Mouse (Mus musculus) neural tube, embryonic 12.5 days (tissue): ENCODE results near the gene Gm20388. TPM values are rescaled to one million over a fixed set of nuclear protein-coding genes. Genes with fewer than 3 reads are reported as not detected.

Source experiments
- ATAC-seq: fragments of 200-750 bp; cut with Nextera tagmentation; 2 replicates; pipeline ENCODE4 v1.8.0; 2017; ENCODE audit warnings: low read depth, mild to moderate bottlenecking, moderate TSS enrichment, moderate library complexity; ENCODE audit not compliant: low FRiP score
- H3K27ac ChIP-seq: fragments of 300-500 bp; sonication (generic); 2 replicates; pipeline ENCODE4 v1.5.1; 2016
- H3K27me3 ChIP-seq: fragments of 300-500 bp; sonication (generic); replicated peaks from 2 replicates; pipeline ENCODE4 v1.6.1; 2016; ENCODE audit warnings: mild to moderate bottlenecking
- H3K36me3 ChIP-seq: fragments of 300-500 bp; sonication (generic); 2 replicates; pipeline ENCODE4 v1.6.1; 2016; ENCODE audit warnings: mild to moderate bottlenecking
- H3K4me1 ChIP-seq: fragments of 300-500 bp; sonication (generic); 2 replicates; pipeline ENCODE4 v1.6.1; 2016
- H3K4me2 ChIP-seq: fragments of 300-500 bp; sonication (generic); replicated peaks from 2 replicates; pipeline ENCODE4 v1.6.1; 2016; ENCODE audit warnings: mild to moderate bottlenecking
- H3K4me3 ChIP-seq: fragments of 300-500 bp; sonication (generic); 2 replicates; pipeline ENCODE4 v1.5.1; 2016
- H3K9ac ChIP-seq: fragments of 300-500 bp; sonication (generic); 2 replicates; pipeline ENCODE4 v1.6.1; 2016; ENCODE audit warnings: mild to moderate bottlenecking
- H3K9me3 ChIP-seq: fragments of 300-500 bp; sonication (generic); 2 replicates; pipeline ENCODE4 v1.6.1; 2016; ENCODE audit warnings: mild to moderate bottlenecking
- WGBS: fragments of 180-500 bp; shearing (Covaris S2); methylation state at CpG from one replicate; pipeline ENCODE4 v1.1.7; 2016; 5-methylcytosine and 5-hydroxymethylcytosine counted together
- polyA plus RNA-seq: library from polyadenylated mRNA; unstranded; fragments of >200 nt; fragmentation: Nextera tagmentation; extraction: Ambion mirVana; gene quantifications from 2 replicates; pipeline ENCODE4 v1.2.1, GENCODE M21; 2016

Gm20388 gene
- polyA plus RNA-seq, 1 experiment from 2014 or later: not detected

DNA sequence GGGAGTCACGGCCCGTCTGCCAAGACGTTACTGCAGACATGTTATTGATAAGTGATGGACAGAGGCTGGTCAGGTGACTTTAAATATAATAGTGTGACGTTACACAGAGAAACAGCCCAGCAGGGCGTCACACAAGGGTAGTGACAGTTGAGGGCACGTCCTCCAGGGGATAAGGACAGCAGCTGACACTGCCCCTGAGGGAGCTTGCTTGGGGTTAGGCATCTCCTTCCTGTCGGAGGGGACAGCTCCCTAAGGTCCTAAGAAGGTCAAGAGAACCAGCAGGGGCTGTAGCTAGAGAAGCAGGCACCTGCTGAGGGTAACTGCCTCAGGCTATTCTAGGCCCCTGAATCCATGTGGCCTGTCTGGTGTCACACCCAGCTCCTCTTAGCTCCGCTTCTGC is 660.9 kb downstream of the Gm20388 start:
- Histone ChIP-seq H3K9ac (no peak overlapping the region), H3K27me3 (no peaks in the 10 kb centered on the region), H3K4me3 (no peak overlapping the region), H3K4me1 (peaks cover 12% of the 10 kb centered on the region; the same call in 1 of the 2 replicates), H3K9me3 (no peaks in the 10 kb centered on the region), H3K36me3 (peaks cover 98% of the 10 kb centered on the region), H3K4me2 (no peak overlapping the region), H3K27ac (no peak overlapping the region)
- whole genome bisulfite sequencing: 82% methylated on average over 8 of the region's 8 CpGs
- no peak for ATAC-seq

- Histone ChIP-seq H3K4me3 (no peak overlapping the region), H3K27me3 (no peaks in the 10 kb centered on the region), H3K36me3 (peaks cover 98% of the 10 kb centered on the region), H3K9ac (no peak overlapping the region), H3K4me2 (no peak overlapping the region), H3K4me1 (peaks cover 7% of the 10 kb centered on the region; the same call in 1 of the 2 replicates), H3K27ac (no peak overlapping the region), H3K9me3 (no peaks in the 10 kb centered on the region)
- WGBS: 87% methylated on average over 21 of the region's 21 CpGs
- ATAC-seq: no peak
These were observed 661.9 kb downstream of the Gm20388 start for GRCm38 (mm10) chr8:120572534-120572933.

- Histone ChIP-seq H3K9ac (no peak overlapping the region), H3K4me1 (peaks cover 7% of the 10 kb centered on the region; the same call in 1 of the 2 replicates), H3K4me2 (no peak overlapping the region), H3K27me3 (no peaks in the 10 kb centered on the region), H3K27ac (no peak overlapping the region), H3K9me3 (no peaks in the 10 kb centered on the region), H3K4me3 (no peak overlapping the region), H3K36me3 (peaks cover 98% of the 10 kb centered on the region)
- 74% methylated on average over 11 of the region's 11 CpGs for WGBS
- no peak for ATAC-seq
These were observed 663.2 kb downstream of the Gm20388 start for GRCm38 (mm10) chr8:120573866-120574265.

- H3K27me3 ChIP-seq: no peaks in the 10 kb centered on the region
- H3K4me2 ChIP-seq: no peak overlapping the region
- no peak overlapping the region for H3K4me3 ChIP-seq
- H3K36me3 ChIP-seq: peaks cover 97% of the 10 kb centered on the region
- no peak for ATAC-seq
- WGBS: 79% methylated on average over 19 of the region's 19 CpGs
- peaks cover 7% of the 10 kb centered on the region; the same call in 1 of the 2 replicates for H3K4me1 ChIP-seq
- no peak overlapping the region for H3K27ac ChIP-seq
- H3K9ac ChIP-seq: no peak overlapping the region
- H3K9me3 ChIP-seq: no peaks in the 10 kb centered on the region
These were observed 664.3 kb downstream of the Gm20388 start for GRCm38 (mm10) chr8:120574941-120575340.

GRCm38 (mm10) chr8:120575801-120576200 is 665.2 kb downstream of the Gm20388 start:
- Histone ChIP-seq H3K27me3 (no peaks in the 10 kb centered on the region), H3K4me1 (peaks cover 7% of the 10 kb centered on the region; the same call in 1 of the 2 replicates), H3K9ac (no peak overlapping the region), H3K4me3 (no peak overlapping the region), H3K9me3 (no peaks in the 10 kb centered on the region), H3K36me3 (peaks cover 98% of the 10 kb centered on the region), H3K27ac (no peak overlapping the region), H3K4me2 (no peak overlapping the region)
- ATAC-seq: no peak
- WGBS: 70% methylated on average over 9 of the region's 9 CpGs

DNA sequence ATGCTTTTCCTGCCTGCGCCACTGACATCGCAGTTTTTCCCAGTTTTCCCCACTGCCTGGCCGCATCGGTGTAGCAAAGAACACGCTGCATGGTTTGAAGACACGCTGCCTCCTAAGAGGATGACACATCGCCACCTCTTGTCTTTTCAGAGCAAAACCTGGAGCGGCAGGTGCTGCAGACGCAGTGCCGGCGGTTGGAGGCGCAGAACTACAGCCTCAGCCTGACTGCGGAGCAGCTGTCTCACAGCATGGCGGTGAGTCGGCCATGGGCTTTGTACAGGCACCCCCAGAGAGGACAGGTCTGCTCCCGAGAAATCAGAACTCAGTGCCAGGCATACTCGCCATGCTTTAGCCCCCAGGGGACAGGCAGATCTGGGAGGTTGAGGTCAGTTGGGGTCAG is 667.2 kb downstream of the Gm20388 start:
- Histone ChIP-seq H3K9me3 (no peaks in the 10 kb centered on the region), H3K4me3 (no peak overlapping the region), H3K4me1 (peaks cover 7% of the 10 kb centered on the region; the same call in 1 of the 2 replicates), H3K36me3 (peaks cover 90% of the 10 kb centered on the region), H3K9ac (no peak overlapping the region), H3K27ac (no peak overlapping the region), H3K4me2 (no peak overlapping the region), H3K27me3 (no peaks in the 10 kb centered on the region)
- ATAC-seq: no peak
- 88% methylated on average over 17 of the region's 17 CpGs for WGBS

DNA sequence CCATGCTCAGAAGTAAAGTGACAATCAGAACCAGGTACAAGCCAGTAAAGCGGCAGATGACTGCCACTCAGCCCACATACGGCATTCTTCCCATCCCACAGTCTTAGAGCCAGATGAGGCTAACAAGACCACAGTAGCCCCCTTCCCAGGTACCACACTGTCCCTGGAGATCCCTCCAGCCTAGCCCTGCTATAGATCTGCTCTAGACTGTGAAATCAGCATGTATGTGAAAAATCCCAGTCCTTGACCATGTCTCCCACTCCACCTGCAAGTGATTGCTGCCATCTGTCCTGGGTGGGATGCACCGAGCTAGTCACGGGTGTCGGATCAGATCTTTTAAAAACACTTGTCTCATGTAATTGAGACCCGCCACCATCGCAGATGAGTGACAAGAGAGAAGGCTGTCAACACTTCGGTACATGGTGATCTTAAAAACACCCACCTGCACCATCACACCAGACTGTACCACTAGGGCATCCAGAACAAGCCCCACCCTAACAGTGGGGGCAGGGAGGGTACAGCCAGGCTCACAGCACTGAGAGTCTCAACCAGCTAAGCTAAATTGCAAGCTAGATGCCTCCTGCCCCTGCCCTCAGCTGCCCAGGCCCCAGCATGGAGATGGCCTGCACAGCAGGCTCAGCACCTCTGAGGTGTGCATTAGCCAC is 669.8 kb downstream of the Gm20388 start:
- Histone ChIP-seq H3K4me1 (0 out of 2 replicates have a peak, but pooled peaks cover 7% of the 10 kb centered on the region), H3K36me3 (peaks cover 67% of the 10 kb centered on the region), H3K27ac (no peak overlapping the region), H3K4me2 (no peak overlapping the region), H3K9ac (no peak overlapping the region), H3K9me3 (no peaks in the 10 kb centered on the region), H3K4me3 (no peak overlapping the region), H3K27me3 (no peaks in the 10 kb centered on the region)
- WGBS: 94% methylated on average over 8 of the region's 8 CpGs
- ATAC-seq: no peak

GRCm38 (mm10) chr8:120581329-120581728 is 670.7 kb downstream of the Gm20388 start:
- Histone ChIP-seq H3K9ac (no peak overlapping the region), H3K27ac (no peak overlapping the region), H3K4me3 (no peak overlapping the region), H3K27me3 (no peaks in the 10 kb centered on the region), H3K9me3 (no peaks in the 10 kb centered on the region), H3K36me3 (peaks cover 59% of the 10 kb centered on the region), H3K4me2 (no peak overlapping the region), H3K4me1 (no peaks in the 10 kb centered on the region)
- no peak for ATAC-seq
- 92% methylated on average over 12 of the region's 12 CpGs for WGBS

- no peak overlapping the region for H3K4me3 ChIP-seq
- no peak overlapping the region for H3K4me2 ChIP-seq
- H3K4me1 ChIP-seq: no peaks in the 10 kb centered on the region
- peaks cover 54% of the 10 kb centered on the region for H3K36me3 ChIP-seq
- 89% methylated on average over 8 of the region's 8 CpGs for WGBS
- H3K27ac ChIP-seq: no peak overlapping the region
- no peaks in the 10 kb centered on the region for H3K9me3 ChIP-seq
- ATAC-seq: no peak
- no peaks in the 10 kb centered on the region for H3K27me3 ChIP-seq
- no peak overlapping the region for H3K9ac ChIP-seq
These were observed 671.2 kb downstream of the Gm20388 start for GRCm38 (mm10) chr8:120581811-120582210.

GRCm38 (mm10) chr8:120585521-120585920 is 674.9 kb downstream of the Gm20388 start:
- H3K9ac ChIP-seq: no peak overlapping the region
- H3K27me3 ChIP-seq: no peaks in the 10 kb centered on the region
- no peaks in the 10 kb centered on the region for H3K9me3 ChIP-seq
- H3K4me1 ChIP-seq: peaks cover 14% of the 10 kb centered on the region
- WGBS: 92% methylated on average over 10 of the region's 10 CpGs
- H3K36me3 ChIP-seq: peaks cover 18% of the 10 kb centered on the region
- ATAC-seq: no peak
- no peak overlapping the region for H3K27ac ChIP-seq
- H3K4me3 ChIP-seq: no peak overlapping the region
- H3K4me2 ChIP-seq: no peak overlapping the region

DNA sequence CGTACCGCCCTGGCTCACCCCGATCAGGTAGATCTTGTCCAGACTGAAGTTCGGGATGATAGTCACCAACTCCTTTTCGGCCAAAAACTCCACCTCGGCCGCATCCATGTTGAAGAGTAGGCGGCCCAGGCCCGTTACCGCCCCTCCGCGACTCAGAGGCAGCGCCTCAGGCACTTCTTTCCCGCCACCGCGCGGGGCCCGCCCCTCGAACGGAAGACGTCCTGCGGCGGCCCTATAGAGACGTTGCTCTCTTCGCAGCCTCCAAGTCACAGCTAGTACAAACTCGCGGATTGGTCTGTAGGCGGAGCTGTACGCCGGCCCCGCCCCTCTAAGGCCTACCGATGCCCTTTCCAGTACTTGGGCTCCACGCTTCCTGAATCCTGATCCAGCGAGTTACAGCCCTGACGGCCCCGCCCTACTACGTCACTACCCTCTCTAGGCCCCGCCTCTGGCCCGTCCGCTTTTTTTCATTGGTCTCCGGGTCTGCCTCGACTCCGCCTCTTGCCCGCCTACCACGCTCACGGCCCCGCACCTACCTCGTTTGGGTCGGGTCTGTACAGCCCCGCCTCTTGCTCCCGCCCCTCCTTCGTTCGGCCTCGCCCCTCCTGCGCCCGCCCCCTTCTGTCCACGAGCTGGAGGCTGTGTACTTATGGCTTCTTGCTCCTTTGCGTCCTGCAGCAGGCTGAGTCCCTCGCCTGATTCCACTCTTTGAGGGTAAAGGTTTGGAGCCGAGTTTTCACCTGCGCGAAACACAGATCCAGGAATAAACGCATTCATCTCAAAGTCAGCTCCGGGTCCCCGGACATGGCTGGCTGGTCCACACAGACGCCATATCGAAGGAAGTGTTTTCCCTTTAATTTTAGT is 678.5 kb downstream of the Gm20388 start, which contains the start of gene Gins2:
Gene Gins2, minus strand, starts transcription at position 397 of the 864 bp plus-strand sequence.
- WGBS: under 1% methylated on average over 67 of the region's 67 CpGs
- Histone ChIP-seq H3K27ac (no peak within 1 kb of the TSS), H3K9ac (peak within 1 kb of the TSS; percentile 69), H3K4me3 (peak within 1 kb of the TSS; percentile 58), H3K27me3 (no peaks in the 10 kb centered on the region), H3K36me3 (0 out of 2 replicates have a peak, but pooled peaks cover 3% of the 10 kb centered on the region), H3K4me2 (peak within 1 kb of the TSS; percentile 82), H3K9me3 (no peaks in the 10 kb centered on the region), H3K4me1 (peaks cover 19% of the 10 kb centered on the region)
- ATAC-seq: peak; percentile 99

- peak overlapping the region; percentile 82 for H3K4me2 ChIP-seq
- WGBS: 67% methylated on average over 2 of the region's 2 CpGs
- H3K27ac ChIP-seq: no peak overlapping the region
- no peaks in the 10 kb centered on the region for H3K27me3 ChIP-seq
- peaks cover 19% of the 10 kb centered on the region for H3K4me1 ChIP-seq
- H3K4me3 ChIP-seq: peak overlapping the region; percentile 58
- ATAC-seq: no peak
- 0 out of 2 replicates have a peak, but pooled peaks cover 2% of the 10 kb centered on the region for H3K36me3 ChIP-seq
- peak overlapping the region; percentile 41; the same call in 1 of the 2 replicates for H3K9ac ChIP-seq
- no peaks in the 10 kb centered on the region for H3K9me3 ChIP-seq
These were observed 679.3 kb downstream of the Gm20388 start for GRCm38 (mm10) chr8:120589921-120590320.
